Mouse (Mus musculus): ENCODE data around the gene Crlf2.

Crlf2 gene

GRCm38 (mm10) chr5:109558404-109559160, at the start of gene Crlf2:
Gene Crlf2, minus strand, starts transcription at chr5:109558993.
- peak; percentile 80 to 85 for DNase-seq (ENCODE audit: low spot score in 2 of 2)

- DNase-seq (ENCODE audit: low spot score in 2 of 2): no peak
Observed at GRCm38 (mm10) chr5:109602585-109602984, 43.8 kb upstream of the Crlf2 start.

GRCm38 (mm10) chr5:109601080-109601479, 42.3 kb upstream of the Crlf2 start:
- DNase-seq (ENCODE audit: low spot score in 2 of 2): no peak

- DNase-seq (ENCODE audit: low spot score in 2 of 2): no peak
Observed at GRCm38 (mm10) chr5:109598876-109599275, 40.1 kb upstream of the Crlf2 start.

- no peak for DNase-seq (ENCODE audit: low spot score in 2 of 2)
Observed at GRCm38 (mm10) chr5:109596647-109597046, 37.9 kb upstream of the Crlf2 start.

- DNase-seq (ENCODE audit: low spot score in 2 of 2): no peak
Observed at GRCm38 (mm10) chr5:109562829-109563228, 4.0 kb upstream of the Crlf2 start.

GRCm38 (mm10) chr5:109559191-109559590, 398 bp upstream of the Crlf2 start:
- no peak for DNase-seq (ENCODE audit: low spot score in 2 of 2)

- DNase-seq (ENCODE audit: low spot score in 2 of 2): no peak
Observed at GRCm38 (mm10) chr5:109558123-109558403, 730 bp downstream of the Crlf2 start.

- peak in 1 of 2 experiments; percentile 96 for DNase-seq (ENCODE audit: low spot score in 2 of 2)
Observed at GRCm38 (mm10) chr5:109557321-109558122, 1.3 kb downstream of the Crlf2 start.

- peak in 1 of 2 experiments; percentile 95 for DNase-seq (ENCODE audit: low spot score in 2 of 2)
Observed at GRCm38 (mm10) chr5:109556591-109557320, 2.0 kb downstream of the Crlf2 start.

GRCm38 (mm10) chr5:109555676-109556571, 2.9 kb downstream of the Crlf2 start:
- peak; percentile 22 to 30 for DNase-seq (ENCODE audit: low spot score in 2 of 2)

GRCm38 (mm10) chr5:109555236-109555675, 3.5 kb downstream of the Crlf2 start:
- DNase-seq (ENCODE audit: low spot score in 2 of 2): no peak

GRCm38 (mm10) chr5:109554091-109555050, 4.4 kb downstream of the Crlf2 start:
- no peak for DNase-seq (ENCODE audit: low spot score in 2 of 2)

- DNase-seq (ENCODE audit: low spot score in 2 of 2): no peak
Observed at GRCm38 (mm10) chr5:109553160-109553930, 5.4 kb downstream of the Crlf2 start.

GRCm38 (mm10) chr5:109552541-109552940, 6.3 kb downstream of the Crlf2 start:
- DNase-seq (ENCODE audit: low spot score in 2 of 2): no peak

GRCm38 (mm10) chr5:109552116-109552515, 6.7 kb downstream of the Crlf2 start:
- DNase-seq (ENCODE audit: low spot score in 2 of 2): no peak

GRCm38 (mm10) chr5:109551041-109551765, 7.6 kb downstream of the Crlf2 start:
- DNase-seq (ENCODE audit: low spot score in 2 of 2): no peak

- DNase-seq (ENCODE audit: low spot score in 2 of 2): no peak
Observed at GRCm38 (mm10) chr5:109550225-109550935, 8.4 kb downstream of the Crlf2 start.
